ENCODE assay signal across 11 mouse cellular contexts in genomic region chr10:42759741-42760140, GRCm38 (mm10).
"Had no signal": no experiment of that assay in that cellular context is flagged by ENCODE, and none has a peak within 500 bp of the region (broad histone marks: within the 10 kb centered on the region; RNA-seq: fewer than 3 reads in every experiment).

No protein-coding gene starts in this region.

- H3K4me3 ChIP-seq: limb, embryonic 12.5 days; liver, embryonic 13.5 days; lung, embryonic 15.5 days; midbrain, embryonic 15.5 days; neural tube, embryonic 12.5 days; stomach, embryonic 15.5 days had no signal

- DNase-seq: kidney, adult 8-10 months; kidney, postnatal 25 days; layer of hippocampus, adult 9-11 months; layer of hippocampus, postnatal 36 days; liver, embryonic 13.5 days; right cerebral cortex, postnatal 4 days had no signal

- H3K27ac ChIP-seq: limb, embryonic 12.5 days; liver, embryonic 13.5 days; lung, embryonic 15.5 days; midbrain, embryonic 15.5 days; neural tube, embryonic 12.5 days; stomach, embryonic 15.5 days had no signal

- H3K36me3 ChIP-seq: limb, embryonic 12.5 days; liver, embryonic 13.5 days; lung, embryonic 15.5 days; midbrain, embryonic 15.5 days; neural tube, embryonic 12.5 days; stomach, embryonic 15.5 days had no signal
